Mouse (Mus musculus): ENCODE measurements around the gene Lyrm4. TPM values are rescaled to one million over a fixed set of nuclear protein-coding genes. Genes with fewer than 3 reads are reported as not detected.
"Not testable (repeated sequence)": the region's sequence is repeated elsewhere in the genome, so short reads cannot be mapped to it uniquely, and the experiment has no call there.

The Lyrm4 gene
- polyA plus RNA-seq, 1 experiment from 2014 or later, result 24.2 TPM

DNA sequence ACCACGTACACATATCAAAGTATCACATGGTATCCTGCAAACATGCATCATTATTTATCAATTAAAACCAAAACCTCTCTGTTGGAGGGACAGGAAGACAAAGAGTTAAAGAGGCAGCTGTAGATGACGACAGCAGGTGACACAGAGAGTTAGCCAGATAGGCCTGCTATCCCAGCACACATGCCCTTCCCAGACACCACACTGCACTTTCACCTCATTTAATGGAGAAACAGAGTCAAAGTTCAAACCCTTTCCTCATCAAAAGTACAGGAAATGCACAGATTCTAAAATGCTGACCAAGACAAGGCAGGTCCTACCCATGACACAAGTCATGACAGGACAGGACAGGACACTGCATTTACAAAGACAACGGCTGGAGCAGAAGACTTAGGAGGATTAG is 101.7 kb downstream of the Lyrm4 start:
- Histone ChIP-seq H3K27me3 (ENCODE audit: insufficient read depth, poor library complexity, severe bottlenecking) (no peaks in the 10 kb centered on the region), H3K4me1 (replicated peaks) (no peaks in the 10 kb centered on the region), H3K9me3 (no peaks in the 10 kb centered on the region), H3K27ac (no peak overlapping the region), H3K36me3 (no peaks in the 10 kb centered on the region), H3K4me3 (no peak overlapping the region)
- WGBS, result 77% methylated on average over 3 of the region's 3 CpGs
- no peak for DNase-seq (ENCODE audit: low spot score)

DNA sequence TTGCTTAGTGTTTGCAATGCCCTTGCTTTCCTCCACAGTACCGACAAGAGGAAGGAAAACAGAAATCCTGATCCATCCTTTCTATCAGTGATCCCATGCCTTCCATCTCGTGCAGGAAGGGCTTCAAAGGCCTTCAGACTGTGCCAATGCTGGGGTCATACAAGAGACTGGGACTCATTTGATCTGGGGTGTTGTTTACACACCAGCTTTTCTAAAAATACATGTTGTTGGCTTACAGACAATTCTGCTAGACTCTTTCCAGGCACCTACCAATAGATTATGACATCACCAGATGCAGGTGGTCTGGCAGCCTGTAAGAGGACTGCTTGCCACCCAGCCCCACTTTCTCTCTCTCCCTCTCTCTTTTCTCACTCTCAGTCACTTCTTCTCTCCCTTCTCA is 107.3 kb downstream of the Lyrm4 start:
- H3K9me3 ChIP-seq, result no peaks in the 10 kb centered on the region
- H3K36me3 ChIP-seq, result no peaks in the 10 kb centered on the region
- no peak overlapping the region for H3K27ac ChIP-seq
- WGBS, result 82% methylated on average over 2 of the region's 2 CpGs
- no peak overlapping the region for H3K4me3 ChIP-seq
- H3K4me1 ChIP-seq (replicated peaks), result no peaks in the 10 kb centered on the region
- no peak for DNase-seq (ENCODE audit: low spot score)
- no peaks in the 10 kb centered on the region for H3K27me3 ChIP-seq (ENCODE audit: insufficient read depth, poor library complexity, severe bottlenecking)

DNA sequence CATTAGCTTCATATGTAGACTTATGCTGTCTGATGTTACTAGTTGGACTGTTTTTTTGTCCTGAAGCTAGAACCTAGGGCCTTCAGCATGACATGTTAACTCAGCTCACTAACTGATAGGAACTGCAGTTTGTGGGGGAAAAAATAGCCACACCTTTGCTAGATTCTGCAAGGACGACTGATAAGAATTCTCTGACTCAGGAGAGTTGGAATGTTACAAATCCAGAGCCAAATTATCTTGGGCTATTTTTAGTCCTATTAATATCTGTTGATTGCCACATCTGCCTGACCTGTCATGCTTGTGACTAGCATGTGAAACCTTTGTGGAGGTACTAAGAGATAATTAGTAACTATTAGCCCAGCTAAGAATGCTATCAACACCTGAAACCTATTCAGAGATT is 116.5 kb downstream of the Lyrm4 start:
- Histone ChIP-seq H3K36me3 (no peaks in the 10 kb centered on the region), H3K4me3 (no peak overlapping the region), H3K27ac (no peak overlapping the region), H3K27me3 (ENCODE audit: insufficient read depth, poor library complexity, severe bottlenecking) (no peaks in the 10 kb centered on the region), H3K9me3 (no peaks in the 10 kb centered on the region), H3K4me1 (replicated peaks) (peaks cover 9% of the 10 kb centered on the region)
- no peak for DNase-seq (ENCODE audit: low spot score)
- WGBS, result 79% methylated on average over 1 of the region's 1 CpGs

DNA sequence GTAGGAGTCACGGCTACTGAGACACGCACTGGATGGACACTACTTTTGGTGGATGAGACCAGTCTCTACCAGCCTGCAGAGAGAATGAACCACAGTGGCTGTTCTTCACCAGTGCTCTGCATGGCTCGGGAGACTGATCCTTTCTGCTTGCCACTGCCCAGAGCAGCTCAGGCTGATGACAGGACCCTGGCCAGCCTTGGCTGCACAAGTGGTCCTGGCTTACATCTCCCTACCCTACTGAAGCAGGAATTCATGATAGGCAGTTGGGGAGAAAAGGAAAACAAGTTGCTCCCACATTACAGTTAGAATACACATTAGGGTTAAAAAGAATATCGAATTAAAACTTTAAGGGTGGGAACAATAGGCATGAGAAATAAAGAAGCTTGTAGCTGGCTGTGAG is 119.7 kb downstream of the Lyrm4 start:
- H3K27me3 ChIP-seq (ENCODE audit: insufficient read depth, poor library complexity, severe bottlenecking), result no peaks in the 10 kb centered on the region
- H3K9me3 ChIP-seq, result no peaks in the 10 kb centered on the region
- no peak overlapping the region for H3K27ac ChIP-seq
- no peak for DNase-seq (ENCODE audit: low spot score)
- H3K4me3 ChIP-seq, result no peak overlapping the region
- 89% methylated on average over 4 of the region's 4 CpGs for WGBS
- no peaks in the 10 kb centered on the region for H3K36me3 ChIP-seq
- H3K4me1 ChIP-seq (replicated peaks), result peaks cover 19% of the 10 kb centered on the region

DNA sequence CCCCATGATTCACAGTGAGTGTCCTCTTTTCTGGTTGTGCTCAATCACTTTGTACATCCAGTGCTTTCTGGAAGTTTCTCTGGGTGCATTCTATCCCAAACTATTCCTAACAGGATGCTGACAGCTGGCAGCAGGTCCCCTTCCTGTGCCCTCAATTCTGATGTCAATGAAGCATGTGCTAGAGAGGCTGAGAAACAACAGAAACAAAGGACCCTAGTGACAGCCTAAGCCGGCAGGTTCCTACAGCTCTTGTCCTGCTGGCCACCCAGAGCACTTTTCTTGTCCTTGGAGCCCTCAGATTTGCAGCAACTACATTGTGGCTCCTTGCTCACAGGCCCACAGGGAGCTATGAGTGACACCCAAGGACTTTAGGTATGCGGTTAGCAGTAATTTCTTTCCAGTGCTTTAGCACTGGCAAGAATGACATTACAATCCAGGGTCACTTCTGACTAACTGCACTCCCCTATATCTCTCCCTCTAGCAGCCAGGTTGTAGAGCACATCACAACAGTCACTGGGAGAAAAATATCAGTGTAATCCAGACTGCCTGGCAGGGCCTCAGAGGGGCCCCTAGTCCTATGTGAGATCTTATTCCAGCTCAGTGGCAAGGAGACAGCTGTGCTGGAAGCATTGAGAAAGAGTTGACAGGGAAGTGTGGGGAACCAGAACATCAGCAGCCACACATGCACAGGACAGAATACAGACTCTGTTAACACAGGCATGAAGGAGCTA is 121.5 kb downstream of the Lyrm4 start:
- H3K36me3 ChIP-seq, result no peaks in the 10 kb centered on the region
- H3K9me3 ChIP-seq, result no peaks in the 10 kb centered on the region
- H3K4me3 ChIP-seq, result no peak overlapping the region
- 47% methylated on average over 2 of the region's 2 CpGs for WGBS
- no peak for DNase-seq (ENCODE audit: low spot score)
- H3K4me1 ChIP-seq (replicated peaks), result peaks cover 19% of the 10 kb centered on the region
- no peaks in the 10 kb centered on the region for H3K27me3 ChIP-seq (ENCODE audit: insufficient read depth, poor library complexity, severe bottlenecking)
- H3K27ac ChIP-seq, result 0 out of 2 replicates have a peak overlapping the region, but pooled peaks have one; percentile 35

DNA sequence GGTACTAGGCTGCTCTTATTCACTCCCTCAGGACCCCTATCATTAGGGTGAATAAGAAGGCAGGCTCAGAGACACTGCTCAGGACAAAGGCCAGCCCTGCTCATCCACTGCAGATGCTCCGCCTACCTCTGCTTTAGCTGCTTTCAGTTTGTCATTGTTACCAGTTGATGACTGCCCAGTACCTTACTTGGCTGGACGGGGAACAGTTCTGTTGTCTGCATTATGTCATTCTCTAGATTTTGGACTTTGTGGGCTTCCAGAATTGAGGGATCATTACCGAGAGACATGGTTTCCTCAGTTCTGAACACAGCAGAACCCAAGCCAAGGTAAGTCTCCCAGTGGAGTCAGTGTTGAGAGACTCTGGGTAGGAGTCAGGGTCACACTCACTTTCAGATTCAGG is 122.1 kb downstream of the Lyrm4 start:
- Histone ChIP-seq H3K9me3 (no peaks in the 10 kb centered on the region), H3K36me3 (no peaks in the 10 kb centered on the region), H3K27ac (0 out of 2 replicates have a peak overlapping the region, but pooled peaks have one; percentile 12), H3K4me3 (no peak overlapping the region), H3K4me1 (replicated peaks) (peaks cover 19% of the 10 kb centered on the region), H3K27me3 (ENCODE audit: insufficient read depth, poor library complexity, severe bottlenecking) (no peaks in the 10 kb centered on the region)
- DNase-seq (ENCODE audit: low spot score), result no peak
- WGBS, result 63% methylated on average over 3 of the region's 3 CpGs

DNA sequence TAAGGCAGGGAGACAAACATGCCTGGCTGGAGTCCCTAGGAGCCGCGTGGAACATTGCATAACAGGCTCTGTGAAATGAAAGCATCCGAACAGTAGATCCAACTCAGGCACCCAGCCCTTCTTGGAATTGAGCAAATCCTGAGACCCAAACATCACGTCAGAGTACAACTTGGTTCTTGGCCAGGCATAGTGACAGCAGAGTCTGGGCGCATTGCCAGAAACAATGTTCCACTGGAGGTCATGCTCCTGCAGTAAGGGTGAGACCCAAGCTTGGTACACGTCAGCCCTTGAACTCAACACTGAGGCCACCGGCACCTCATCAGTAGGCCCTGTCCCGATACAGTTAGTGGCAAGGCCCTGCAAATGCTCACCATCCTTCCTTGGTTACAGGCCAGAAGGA is 123.3 kb downstream of the Lyrm4 start:
- no peak for DNase-seq (ENCODE audit: low spot score)
- Histone ChIP-seq H3K9me3 (no peaks in the 10 kb centered on the region), H3K4me1 (replicated peaks) (peaks cover 19% of the 10 kb centered on the region), H3K27ac (no peak overlapping the region), H3K4me3 (no peak overlapping the region), H3K27me3 (ENCODE audit: insufficient read depth, poor library complexity, severe bottlenecking) (no peaks in the 10 kb centered on the region), H3K36me3 (no peaks in the 10 kb centered on the region)
- 91% methylated on average over 8 of the region's 8 CpGs for WGBS

DNA sequence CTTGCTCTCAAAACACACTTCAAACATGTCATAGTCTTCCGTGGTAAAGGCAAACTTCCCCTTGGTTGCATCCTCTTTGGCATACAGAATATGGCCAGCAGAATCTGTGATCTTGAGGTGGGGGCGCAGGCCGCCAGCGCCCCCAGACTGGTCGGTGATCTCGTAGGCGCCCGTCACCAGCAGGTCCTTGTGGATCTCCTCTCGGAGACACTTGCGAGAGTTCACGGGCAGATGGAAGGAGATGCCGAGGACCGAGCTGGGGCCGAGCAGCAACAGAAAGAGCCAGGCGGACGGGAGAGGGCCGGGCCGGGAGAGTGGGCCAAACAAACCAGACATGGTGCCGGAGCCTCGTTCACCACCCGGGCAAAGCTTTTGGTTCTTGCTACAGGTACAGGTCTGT is 126.1 kb downstream of the Lyrm4 start:
- H3K4me1 ChIP-seq (replicated peaks), result peaks cover 14% of the 10 kb centered on the region
- 97% methylated on average over 21 of the region's 21 CpGs for WGBS
- not testable (repeated sequence) for H3K4me3 ChIP-seq; H3K27me3 ChIP-seq (ENCODE audit: insufficient read depth, poor library complexity, severe bottlenecking); DNase-seq (ENCODE audit: low spot score); H3K9me3 ChIP-seq; H3K27ac ChIP-seq; H3K36me3 ChIP-seq

DNA sequence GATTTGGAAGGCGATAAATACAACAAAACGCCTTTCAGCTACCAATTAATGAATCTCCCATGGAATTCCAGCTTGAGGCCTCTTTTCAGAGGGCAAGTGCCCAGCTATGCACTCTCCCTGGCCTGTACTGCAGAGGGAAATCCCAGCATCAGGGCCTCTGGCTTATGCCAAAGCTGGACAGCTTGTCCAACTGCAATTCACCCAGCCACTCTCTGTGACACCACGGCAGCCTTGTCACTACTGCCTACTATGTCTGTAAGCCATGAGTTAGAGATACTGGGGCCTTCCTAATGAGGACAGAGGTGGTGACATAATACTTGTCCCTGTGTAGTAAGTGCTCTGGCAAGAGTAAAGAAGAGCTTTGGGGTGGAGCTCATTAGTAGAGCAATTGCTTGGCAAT is 128.0 kb downstream of the Lyrm4 start:
- no peaks in the 10 kb centered on the region for H3K9me3 ChIP-seq
- no peak overlapping the region for H3K27ac ChIP-seq
- no peaks in the 10 kb centered on the region for H3K4me1 ChIP-seq (replicated peaks)
- H3K36me3 ChIP-seq, result no peaks in the 10 kb centered on the region
- H3K27me3 ChIP-seq (ENCODE audit: insufficient read depth, poor library complexity, severe bottlenecking), result no peaks in the 10 kb centered on the region
- WGBS, result 79% methylated on average over 3 of the region's 3 CpGs
- DNase-seq (ENCODE audit: low spot score), result no peak
- H3K4me3 ChIP-seq, result no peak overlapping the region

DNA sequence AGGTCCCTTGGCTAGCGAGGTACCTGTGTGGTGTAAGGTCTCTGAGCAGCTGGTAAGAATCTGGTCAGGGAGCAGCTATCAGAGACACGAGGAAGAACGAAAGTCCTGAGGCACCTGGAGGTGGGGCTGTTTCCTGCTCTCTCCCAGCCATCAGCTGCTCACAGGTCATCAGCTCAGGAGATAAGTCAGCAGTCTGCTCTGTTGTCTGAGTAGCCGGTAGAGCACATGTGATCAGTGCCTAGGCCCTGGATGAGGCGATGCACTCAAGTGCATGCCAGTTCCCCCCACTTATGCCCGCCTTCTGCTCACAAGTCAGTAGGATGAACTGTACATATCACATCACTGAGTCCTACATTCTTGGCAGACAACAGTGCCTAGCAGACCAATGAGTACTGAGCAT is 134.3 kb downstream of the Lyrm4 start:
- Histone ChIP-seq H3K4me1 (replicated peaks) (peaks cover 14% of the 10 kb centered on the region; the same call in 1 of the 2 replicates), H3K4me3 (no peak overlapping the region), H3K9me3 (no peaks in the 10 kb centered on the region), H3K27me3 (ENCODE audit: insufficient read depth, poor library complexity, severe bottlenecking) (no peaks in the 10 kb centered on the region), H3K36me3 (peaks cover 16% of the 10 kb centered on the region), H3K27ac (no peak overlapping the region)
- 93% methylated on average over 6 of the region's 6 CpGs for WGBS
- DNase-seq (ENCODE audit: low spot score), result no peak

DNA sequence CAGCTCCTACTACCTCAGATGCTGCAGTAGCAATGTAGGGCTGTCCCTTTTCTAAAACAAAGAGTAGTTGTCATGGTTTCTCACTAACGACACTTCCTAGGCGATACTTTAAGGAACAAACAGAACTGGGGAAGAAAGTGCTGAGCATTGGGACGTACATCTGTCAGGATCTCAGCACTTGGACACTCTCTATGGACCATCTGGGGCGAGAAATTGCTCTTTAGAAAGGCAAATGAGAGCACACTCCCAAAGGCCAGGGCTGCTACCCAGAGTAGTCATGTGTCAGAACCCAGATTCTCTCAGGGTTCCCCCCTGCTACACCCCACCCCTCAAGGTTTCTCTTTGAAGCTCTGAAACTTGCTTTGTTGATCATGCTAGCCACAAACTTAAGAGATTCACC is 136.9 kb downstream of the Lyrm4 start:
- Histone ChIP-seq H3K9me3 (no peaks in the 10 kb centered on the region), H3K27me3 (ENCODE audit: insufficient read depth, poor library complexity, severe bottlenecking) (no peaks in the 10 kb centered on the region), H3K27ac (no peak overlapping the region), H3K4me1 (replicated peaks) (peaks cover 14% of the 10 kb centered on the region; the same call in 1 of the 2 replicates), H3K36me3 (peaks cover 25% of the 10 kb centered on the region), H3K4me3 (no peak overlapping the region)
- 58% methylated on average over 4 of the region's 4 CpGs for WGBS
- no peak for DNase-seq (ENCODE audit: low spot score)

DNA sequence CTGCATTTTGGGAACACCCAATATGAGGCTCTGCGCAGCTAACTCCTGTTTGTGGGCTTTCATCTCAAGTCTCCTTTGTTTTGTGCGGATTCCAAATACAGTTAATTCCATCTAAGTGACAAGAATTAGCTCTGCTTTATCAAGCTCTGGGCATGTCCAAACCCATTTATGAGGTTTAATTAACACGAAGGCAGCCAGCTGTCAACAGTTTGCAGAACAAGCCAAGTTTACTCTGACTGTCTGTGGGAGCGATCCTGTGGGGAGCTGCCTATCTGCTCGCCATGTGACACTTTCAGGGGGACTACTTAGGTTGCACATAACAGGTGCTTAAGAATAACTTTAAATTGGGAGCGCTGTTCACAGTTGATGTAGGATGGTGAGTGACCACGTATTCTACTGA is 140.4 kb downstream of the Lyrm4 start:
- no peaks in the 10 kb centered on the region for H3K9me3 ChIP-seq
- peaks cover 25% of the 10 kb centered on the region for H3K36me3 ChIP-seq
- no peaks in the 10 kb centered on the region for H3K27me3 ChIP-seq (ENCODE audit: insufficient read depth, poor library complexity, severe bottlenecking)
- peaks cover 14% of the 10 kb centered on the region; the same call in 1 of the 2 replicates for H3K4me1 ChIP-seq (replicated peaks)
- WGBS, result 92% methylated on average over 7 of the region's 7 CpGs
- no peak overlapping the region for H3K27ac ChIP-seq
- no peak for DNase-seq (ENCODE audit: low spot score)
- H3K4me3 ChIP-seq, result no peak overlapping the region

DNA sequence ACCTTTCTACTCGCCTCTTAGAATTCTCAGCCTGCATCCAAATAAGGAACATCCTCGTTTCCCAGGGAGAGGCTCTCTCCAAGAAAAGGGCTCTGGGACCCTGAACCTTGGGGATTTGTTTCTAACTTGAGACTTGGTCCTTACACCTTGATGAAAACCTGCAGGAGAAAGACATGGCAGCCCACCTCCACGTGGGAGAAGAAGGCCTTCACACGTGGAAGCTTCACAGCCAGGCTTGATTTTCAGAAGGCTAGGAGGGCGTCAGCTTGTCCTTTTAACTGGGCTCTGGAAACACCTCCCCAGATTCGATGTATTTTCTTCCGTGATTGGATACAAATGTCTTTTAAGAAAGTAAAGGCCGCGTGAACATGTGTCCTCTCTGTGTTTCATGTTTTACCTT is 147.5 kb downstream of the Lyrm4 start:
- H3K27me3 ChIP-seq (ENCODE audit: insufficient read depth, poor library complexity, severe bottlenecking), result peaks cover 40% of the 10 kb centered on the region
- no peak for DNase-seq (ENCODE audit: low spot score)
- H3K9me3 ChIP-seq, result no peaks in the 10 kb centered on the region

DNA sequence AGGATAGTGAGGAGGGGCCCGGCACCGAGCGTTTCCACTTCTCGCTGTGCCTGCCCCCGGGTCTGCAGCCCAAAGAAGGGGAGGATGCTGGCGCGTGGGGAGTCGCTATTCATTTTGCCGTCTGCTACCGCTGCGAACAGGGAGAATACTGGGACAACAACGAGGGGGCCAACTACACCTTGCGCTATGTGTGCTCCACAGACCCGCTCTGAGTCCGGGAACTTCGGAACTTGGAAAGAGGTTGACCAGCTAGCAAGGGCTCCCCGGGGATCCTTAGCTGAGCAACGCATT is 147.9 kb downstream of the Lyrm4 start:
- H3K36me3 ChIP-seq, result no peaks in the 10 kb centered on the region
- DNase-seq (ENCODE audit: low spot score), result no peak
- peaks cover 24% of the 10 kb centered on the region for H3K4me1 ChIP-seq (replicated peaks)
- no peaks in the 10 kb centered on the region for H3K9me3 ChIP-seq
- peak overlapping the region; percentile 67 for H3K27ac ChIP-seq
- H3K27me3 ChIP-seq (ENCODE audit: insufficient read depth, poor library complexity, severe bottlenecking), result peaks cover 40% of the 10 kb centered on the region
- under 1% methylated on average over 18 of the region's 18 CpGs for WGBS
- peak overlapping the region; percentile 76 for H3K4me3 ChIP-seq

More for the DNA sequence above, 147.5 kb downstream of the Lyrm4 start:
- 27% methylated on average over 9 of the region's 9 CpGs for WGBS
- Histone ChIP-seq H3K4me3 (peak overlapping the region; percentile 76), H3K27ac (no peak overlapping the region), H3K4me1 (replicated peaks) (peaks cover 24% of the 10 kb centered on the region), H3K36me3 (no peaks in the 10 kb centered on the region)
